Mouse (Mus musculus) lung, postnatal 4 days (tissue): ENCODE results near the gene Gm5538.

Source experiments
- DNase-seq, 2 experiments: peaks; one replicate each; pipeline ENCODE4 v3.0.0; 2021

The Gm5538 gene

GRCm38 (mm10) chr3:59729490-59729889, at the start of gene Gm5538:
Gene Gm5538 (plus strand): TSS chr3:59729790.
- DNase-seq = no peak

- DNase-seq = no peak
These were observed 32.2 kb upstream of the Gm5538 start for GRCm38 (mm10) chr3:59697391-59697790.

GRCm38 (mm10) chr3:59702614-59703110, 26.9 kb upstream of the Gm5538 start:
- DNase-seq = no peak

GRCm38 (mm10) chr3:59739866-59740265, 10.3 kb downstream of the Gm5538 start:
- DNase-seq = no peak

GRCm38 (mm10) chr3:59744181-59744580, 14.6 kb downstream of the Gm5538 start:
- no peak for DNase-seq
